ENCODE assay signal across 8 mouse cellular contexts in genomic region chr9:59659036-59660026, GRCm38 (mm10). TPM values are rescaled to one million over a fixed set of nuclear protein-coding genes. Genes with fewer than 3 reads are reported as not detected.
DNase-seq lines count a peak whose midpoint lies in the region; ATAC-seq lines count a peak whose summit lies in the region.

No protein-coding gene starts in this region.

- H3K27ac ChIP-seq in hindbrain, embryonic 12.5 days = peak overlapping the region; percentile 99; the same call in 1 of the 2 replicates

- peak overlapping the region; percentile 94 for H3K9ac ChIP-seq in hindbrain, embryonic 12.5 days

- 24% methylated on average over 14 of the region's 14 CpGs for WGBS in hindbrain, embryonic 12.5 days

- peak; percentile 97 for DNase-seq in R1 (ENCODE audit: low read depth, low spot score)
- DNase-seq in cerebellum, postnatal 14 days = peak; percentile 90 to 94
- peak; percentile 74 to 75 for DNase-seq in frontal cortex, postnatal 14 days (ENCODE audit: low spot score in 2 of 2)
- DNase-seq in layer of hippocampus, postnatal 36 days = peak; percentile 67 to 69
- DNase-seq in lung, postnatal 4 days = peak; percentile 86 to 89
- peak; percentile 93 for DNase-seq in retina, postnatal 1 day
- DNase-seq in urinary bladder, postnatal 25 days (ENCODE audit: low spot score) = peak; percentile 64

- no peak for ATAC-seq in hindbrain, embryonic 12.5 days (ENCODE audit: low FRiP score)

- peaks cover 39% of the 10 kb centered on the region for H3K36me3 ChIP-seq in hindbrain, embryonic 12.5 days

- no peaks in the 10 kb centered on the region for H3K27me3 ChIP-seq in hindbrain, embryonic 12.5 days

- H3K4me3 ChIP-seq in hindbrain, embryonic 12.5 days = peak overlapping the region; percentile 82

- H3K4me2 ChIP-seq in hindbrain, embryonic 12.5 days (replicated peaks) = peak overlapping the region; percentile 89

- peaks cover 59% of the 10 kb centered on the region for H3K4me1 ChIP-seq in hindbrain, embryonic 12.5 days

- H3K9me3 ChIP-seq in hindbrain, embryonic 12.5 days (replicated peaks) = no peaks in the 10 kb centered on the region

RNA-seq across cellular contexts. Expression of gene Pkm, which starts 3.2 kb away (rescaled TPM):
- polyA plus RNA-seq in hindbrain, embryonic 12.5 days (2016; fragmentation: Nextera tagmentation; extraction: Ambion mirVana) = 1,402 and 1,486 TPM in 2 replicates
- 1,000 to 10,000 TPM; 1,284 to 1,365 TPM for total RNA-seq in layer of hippocampus, postnatal 36 days (2021)

RNA-seq across cellular contexts. Expression of gene Gramd2, which starts 20.6 kb away (rescaled TPM):
- polyA plus RNA-seq in hindbrain, embryonic 12.5 days (2016; fragmentation: Nextera tagmentation; extraction: Ambion mirVana) = 0.46 and 0.83 TPM in 2 replicates
- 1 to 10 TPM; 5.0 to 6.9 TPM for total RNA-seq in layer of hippocampus, postnatal 36 days (2021)

RNA-seq across cellular contexts. Expression of gene Parp6, which starts 42.2 kb away (rescaled TPM):
- 127 TPM in 2 replicates for polyA plus RNA-seq in hindbrain, embryonic 12.5 days (2016; fragmentation: Nextera tagmentation; extraction: Ambion mirVana)
- total RNA-seq in layer of hippocampus, postnatal 36 days (2021) = 100 to 1,000 TPM; 131 to 142 TPM
